Mouse (Mus musculus): Measurements from ENCODE around the gene Ap1ar.
"Not testable (repeated sequence)": the region's sequence is repeated elsewhere in the genome, so short reads cannot be mapped to it uniquely, and the experiment has no call there.

The Ap1ar gene

GRCm38 (mm10) chr3:127795762-127796161, 41.6 kb downstream of the Ap1ar start:
- no peak for DNase-seq (ENCODE audit: low read depth, low spot score)

GRCm38 (mm10) chr3:127793022-127793421, 44.3 kb downstream of the Ap1ar start:
- no peak for DNase-seq (ENCODE audit: low read depth, low spot score)

- DNase-seq (ENCODE audit: low read depth, low spot score), result no peak
Measured at GRCm38 (mm10) chr3:127791595-127792561, 45.4 kb downstream of the Ap1ar start.

- DNase-seq (ENCODE audit: low read depth, low spot score), result no peak
Measured at GRCm38 (mm10) chr3:127791056-127791483, 46.3 kb downstream of the Ap1ar start.

- no peak for DNase-seq (ENCODE audit: low read depth, low spot score)
Measured at GRCm38 (mm10) chr3:127790234-127791055, 46.9 kb downstream of the Ap1ar start.

- no peak for DNase-seq (ENCODE audit: low read depth, low spot score)
Measured at GRCm38 (mm10) chr3:127789500-127790191, 47.7 kb downstream of the Ap1ar start, which contains the start of gene Tifa. Tifa (plus strand) TSS chr3:127789805.

- no peak for DNase-seq (ENCODE audit: low read depth, low spot score)
Measured at GRCm38 (mm10) chr3:127788919-127789318, 48.4 kb downstream of the Ap1ar start.

- DNase-seq (ENCODE audit: low read depth, low spot score), result no peak
Measured at GRCm38 (mm10) chr3:127788038-127788437, 49.3 kb downstream of the Ap1ar start.

GRCm38 (mm10) chr3:127787032-127787431, 50.3 kb downstream of the Ap1ar start:
- DNase-seq (ENCODE audit: low read depth, low spot score), result no peak

- not testable (repeated sequence) for DNase-seq (ENCODE audit: low read depth, low spot score)
Measured at GRCm38 (mm10) chr3:127783680-127784079, 53.6 kb downstream of the Ap1ar start.

GRCm38 (mm10) chr3:127782921-127783320, 54.4 kb downstream of the Ap1ar start:
- no peak for DNase-seq (ENCODE audit: low read depth, low spot score)

- no peak for DNase-seq (ENCODE audit: low read depth, low spot score)
Measured at GRCm38 (mm10) chr3:127780921-127781320, 56.4 kb downstream of the Ap1ar start.

- DNase-seq (ENCODE audit: low read depth, low spot score), result peak; percentile 80
Measured at GRCm38 (mm10) chr3:127780021-127780644, 57.2 kb downstream of the Ap1ar start, which contains the start of gene Alpk1. Alpk1 (minus strand) TSS chr3:127780527.

GRCm38 (mm10) chr3:127769146-127769545, 68.2 kb downstream of the Ap1ar start:
- DNase-seq (ENCODE audit: low read depth, low spot score), result no peak

- DNase-seq (ENCODE audit: low read depth, low spot score), result no peak
Measured at GRCm38 (mm10) chr3:127765971-127766370, 71.4 kb downstream of the Ap1ar start.

GRCm38 (mm10) chr3:127764541-127764940, 72.8 kb downstream of the Ap1ar start:
- DNase-seq (ENCODE audit: low read depth, low spot score), result peak; percentile 39

GRCm38 (mm10) chr3:127763076-127763612, 74.2 kb downstream of the Ap1ar start:
- DNase-seq (ENCODE audit: low read depth, low spot score), result peak; percentile 84

- DNase-seq (ENCODE audit: low read depth, low spot score), result no peak
Measured at GRCm38 (mm10) chr3:127762403-127762802, 74.9 kb downstream of the Ap1ar start.

GRCm38 (mm10) chr3:127759212-127759611, 78.1 kb downstream of the Ap1ar start:
- peak; percentile 20 for DNase-seq (ENCODE audit: low read depth, low spot score)

- DNase-seq (ENCODE audit: low read depth, low spot score), result no peak
Measured at GRCm38 (mm10) chr3:127758806-127759205, 78.5 kb downstream of the Ap1ar start.

GRCm38 (mm10) chr3:127757886-127758301, 79.4 kb downstream of the Ap1ar start:
- no peak for DNase-seq (ENCODE audit: low read depth, low spot score)
